Mouse (Mus musculus) small intestine, adult 2 months (tissue): ENCODE measurements around the gene Zdhhc4.

ENCODE experiments used
- CTCF ChIP-seq: fragments of 200-500 bp; IDR thresholded peaks from 2 replicates; pipeline ENCODE4 v1.5.1; 2012; ENCODE audit warnings: low read depth, mild to moderate bottlenecking, control low read depth, inconsistent platforms, low read length, moderate library complexity, mixed read lengths; ENCODE audit not compliant: insufficient replicate concordance, insufficient read length; ENCODE audit errors: extremely low read depth
- POLR2A ChIP-seq: fragments of 200-500 bp; IDR thresholded peaks from 2 replicates; pipeline ENCODE4 v1.6.1; 2012; ENCODE audit warnings: low read depth, mild to moderate bottlenecking, control low read depth, inconsistent platforms, low read length, moderate library complexity

GRCm38 (mm10) chr5:143272108-143272507 is 56.9 kb downstream of the Zdhhc4 start:
- TF ChIP-seq CTCF (no peak), POLR2A (no peak)
